16 mouse cellular contexts compared by ENCODE assay signal in the genomic region with DNA sequence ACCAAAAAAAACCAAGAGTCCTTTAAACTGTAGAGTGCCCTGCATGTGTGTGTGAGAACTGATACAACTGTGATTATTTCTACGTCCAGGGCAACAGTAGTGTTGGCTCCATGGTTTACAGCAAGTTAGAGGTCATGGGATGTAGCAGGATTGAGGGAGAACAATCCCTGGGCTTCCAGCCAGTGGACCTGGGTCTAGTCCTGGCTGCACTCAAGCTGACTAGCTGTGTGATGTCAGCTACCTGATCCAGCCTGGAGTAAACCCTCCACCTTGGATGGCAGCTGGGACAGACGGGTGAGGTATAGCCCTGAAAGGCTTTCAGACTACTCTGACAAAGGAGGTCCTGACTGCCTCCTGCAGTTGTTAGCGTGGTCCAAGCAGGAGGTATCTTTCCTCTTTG.
DNase-seq lines count a peak whose midpoint lies in the region; ATAC-seq and TF ChIP-seq lines count a peak whose summit lies in the region.
"Had no signal": no experiment of that assay in that cellular context is flagged by ENCODE, and none has a peak within 500 bp of the region (broad histone marks: within the 10 kb centered on the region; RNA-seq: fewer than 3 reads in every experiment).

No protein-coding gene starts in this region.

- peak; percentile 53 for DNase-seq in cerebellum, adult 11-12 months
- peak; percentile 29 for DNase-seq in cerebellum, adult 8-10 months
- no peak for DNase-seq in cerebellum, adult 9-11 months
- no peak for DNase-seq in forebrain, embryonic 14.5 days (ENCODE audit: low spot score)
- peak; percentile 38 to 54 for DNase-seq in cerebellum, postnatal 14 days
- no peak for DNase-seq in hindbrain, postnatal 0 days (ENCODE audit: low spot score)
- DNase-seq: forebrain, postnatal 0 days had no signal

- H3K4me1 ChIP-seq in forebrain, embryonic 15.5 days: no peaks in the 10 kb centered on the region; the same call in 1 of the 2 replicates
- H3K4me1 ChIP-seq in forebrain, embryonic 14.5 days (ENCODE audit: control insufficient read depth, insufficient read depth, low read length): no peaks in the 10 kb centered on the region
- peaks cover 2% of the 10 kb centered on the region; the same call in 1 of the 2 replicates for H3K4me1 ChIP-seq in hindbrain, postnatal 0 days (ENCODE audit: insufficient read depth, low read length)

- no peak for ATAC-seq in cerebellum, adult (ENCODE audit: insufficient number of reproducible peaks, low FRiP score, low TSS enrichment)
- peak; percentile 18; the same call in 1 of the 2 replicates for ATAC-seq in forebrain, embryonic 15.5 days (replicated peaks)
- ATAC-seq in forebrain, embryonic 14.5 days: no peak
- no peak for ATAC-seq in hindbrain, postnatal 0 days
- ATAC-seq: activated CD4-positive, CD25-positive, alpha-beta regulatory T cell, adult 4 months; CD4-positive, CD25-positive, alpha-beta regulatory T cell, adult 4 months; forebrain, embryonic 13.5 days; forebrain, postnatal 0 days; Patski had no signal

- H3K9ac ChIP-seq in forebrain, embryonic 15.5 days (replicated peaks): no peak overlapping the region
- no peak overlapping the region for H3K9ac ChIP-seq in forebrain, embryonic 14.5 days (ENCODE audit: low read length)
- no peak overlapping the region for H3K9ac ChIP-seq in hindbrain, postnatal 0 days (replicated peaks; ENCODE audit: low read length)
- H3K9ac ChIP-seq: embryonic facial prominence, embryonic 12.5 days; forebrain, embryonic 13.5 days; forebrain, postnatal 0 days had no signal

- H3K4me2 ChIP-seq in forebrain, embryonic 15.5 days (replicated peaks): no peak overlapping the region
- no peak overlapping the region for H3K4me2 ChIP-seq in forebrain, embryonic 14.5 days (ENCODE audit: low read length)
- H3K4me2 ChIP-seq in hindbrain, postnatal 0 days (ENCODE audit: low read depth, low read length): no peak overlapping the region
- H3K4me2 ChIP-seq: embryonic facial prominence, embryonic 12.5 days; forebrain, embryonic 13.5 days had no signal

- no peaks in the 10 kb centered on the region for H3K36me3 ChIP-seq in forebrain, embryonic 15.5 days
- no peaks in the 10 kb centered on the region for H3K36me3 ChIP-seq in forebrain, embryonic 14.5 days (ENCODE audit: control insufficient read depth, insufficient read depth, low read length)
- H3K36me3 ChIP-seq in hindbrain, postnatal 0 days (ENCODE audit: insufficient read depth, low read length): no peaks in the 10 kb centered on the region
- H3K36me3 ChIP-seq: G1E had no signal

- 92% methylated on average over 3 of the region's 3 CpGs for WGBS in forebrain, embryonic 15.5 days
- 87% methylated on average over 3 of the region's 3 CpGs for WGBS in forebrain, embryonic 14.5 days
- 84% methylated on average over 3 of the region's 3 CpGs for WGBS in hindbrain, postnatal 0 days

- no peak for TF ChIP-seq CTCF in hindbrain, postnatal 0 days (IDR thresholded peaks at IDR 0.05; ENCODE audit: low read depth)

- no peak overlapping the region for H3K27ac ChIP-seq in forebrain, embryonic 15.5 days (replicated peaks)
- H3K27ac ChIP-seq in forebrain, embryonic 14.5 days (ENCODE audit: low read depth, low read length): no peak overlapping the region
- H3K27ac ChIP-seq in hindbrain, postnatal 0 days: no peak overlapping the region
- H3K27ac ChIP-seq: embryonic facial prominence, embryonic 10.5 days; embryonic facial prominence, embryonic 12.5 days; forebrain, embryonic 13.5 days had no signal

- no peaks in the 10 kb centered on the region for H3K9me3 ChIP-seq in forebrain, embryonic 15.5 days
- no peaks in the 10 kb centered on the region for H3K9me3 ChIP-seq in forebrain, embryonic 14.5 days (replicated peaks; ENCODE audit: control insufficient read depth, low read length)
- H3K9me3 ChIP-seq in hindbrain, postnatal 0 days (ENCODE audit: low read length): no peaks in the 10 kb centered on the region
- H3K9me3 ChIP-seq: forebrain, embryonic 13.5 days; G1E had no signal

- H3K27me3 ChIP-seq in forebrain, embryonic 15.5 days: no peaks in the 10 kb centered on the region
- no peaks in the 10 kb centered on the region for H3K27me3 ChIP-seq in forebrain, embryonic 14.5 days (replicated peaks; ENCODE audit: control insufficient read depth, insufficient read depth, low read length)
- H3K27me3 ChIP-seq in hindbrain, postnatal 0 days (ENCODE audit: insufficient read depth, low read length): no peaks in the 10 kb centered on the region
- H3K27me3 ChIP-seq: embryonic facial prominence, embryonic 12.5 days; forebrain, embryonic 13.5 days; Patski had no signal

- H3K4me3 ChIP-seq in forebrain, embryonic 15.5 days: no peak overlapping the region
- no peak overlapping the region for H3K4me3 ChIP-seq in forebrain, embryonic 14.5 days (ENCODE audit: low read depth, low read length)
- H3K4me3 ChIP-seq in hindbrain, postnatal 0 days (ENCODE audit: low read length): no peak overlapping the region
- H3K4me3 ChIP-seq: embryonic facial prominence, embryonic 10.5 days; embryonic facial prominence, embryonic 12.5 days; forebrain, embryonic 13.5 days had no signal

Comparison
In these comparisons a context has a peak if more than half of its experiments do, and no peak if none do; other contexts are left out.
1. DNase-seq: peak in cerebellum, adult 11-12 months (single experiment), cerebellum, adult 8-10 months (single experiment) and cerebellum, postnatal 14 days (2 of 2); none in cerebellum, adult 9-11 months (single experiment), forebrain, embryonic 14.5 days (single experiment) and hindbrain, postnatal 0 days (single experiment).